Mouse (Mus musculus): Measurements from ENCODE around the gene Sfn.

Sfn gene

GRCm38 (mm10) chr4:133577983-133578382, 24.0 kb downstream of the Sfn start:
- no peak for DNase-seq (ENCODE audit: low read depth)

- no peak for DNase-seq (ENCODE audit: low read depth)
Observed at GRCm38 (mm10) chr4:133574843-133575202, 27.1 kb downstream of the Sfn start.

- DNase-seq (ENCODE audit: low read depth) = peak; percentile 93
Observed at GRCm38 (mm10) chr4:133574070-133574842, 27.7 kb downstream of the Sfn start, which contains the start of gene Gpatch3. TSS of gene Gpatch3 (plus strand) at chr4:133574745.

GRCm38 (mm10) chr4:133570066-133570466, 31.9 kb downstream of the Sfn start:
- peak; percentile 74 for DNase-seq (ENCODE audit: low read depth)

GRCm38 (mm10) chr4:133569291-133570065, 32.5 kb downstream of the Sfn start:
- no peak for DNase-seq (ENCODE audit: low read depth)

- DNase-seq (ENCODE audit: low read depth) = no peak
Observed at GRCm38 (mm10) chr4:133567251-133567650, 34.7 kb downstream of the Sfn start.

GRCm38 (mm10) chr4:133563123-133563571, 38.8 kb downstream of the Sfn start:
- no peak for DNase-seq (ENCODE audit: low read depth)

GRCm38 (mm10) chr4:133561622-133562021, 40.3 kb downstream of the Sfn start:
- DNase-seq (ENCODE audit: low read depth) = no peak

- DNase-seq (ENCODE audit: low read depth) = no peak
Observed at GRCm38 (mm10) chr4:133559846-133560245, 42.1 kb downstream of the Sfn start.

GRCm38 (mm10) chr4:133557041-133557717, 44.8 kb downstream of the Sfn start:
- DNase-seq (ENCODE audit: low read depth) = no peak

- DNase-seq (ENCODE audit: low read depth) = no peak
Observed at GRCm38 (mm10) chr4:133553448-133554330, 48.3 kb downstream of the Sfn start.

GRCm38 (mm10) chr4:133552768-133553447, 49.1 kb downstream of the Sfn start, which contains the start of gene Nr0b2:
TSS of gene Nr0b2 (plus strand) at chr4:133553376.
- DNase-seq (ENCODE audit: low read depth) = no peak

GRCm38 (mm10) chr4:133552029-133552428, 49.9 kb downstream of the Sfn start:
- DNase-seq (ENCODE audit: low read depth) = no peak
